Mouse (Mus musculus) olfactory bulb, adult 2 months (tissue): ENCODE data around the gene Rptor. TPM values are rescaled to one million over a fixed set of nuclear protein-coding genes. Genes with fewer than 3 reads are reported as not detected.

Source experiments
- H3K27ac ChIP-seq: fragments of 200-500 bp; 2 replicates; pipeline ENCODE4 v1.5.1; 2012; ENCODE audit warnings: low read depth, low read length; ENCODE audit not compliant: insufficient read depth
- H3K4me1 ChIP-seq: fragments of 200-500 bp; 2 replicates; pipeline ENCODE4 v1.6.1; 2012; ENCODE audit warnings: low read length; ENCODE audit not compliant: control insufficient read depth, insufficient read depth
- H3K4me3 ChIP-seq: fragments of 200-500 bp; 2 replicates; pipeline ENCODE4 v1.5.1; 2012; ENCODE audit warnings: mild to moderate bottlenecking, low read depth, low read length, moderate library complexity; ENCODE audit not compliant: insufficient read depth
- CTCF ChIP-seq: fragments of 200-500 bp; IDR thresholded peaks from 2 replicates; pipeline ENCODE4 v1.5.1; 2012; ENCODE audit warnings: low read depth, mild to moderate bottlenecking, low read length, moderate library complexity; ENCODE audit not compliant: insufficient read depth
- POLR2A ChIP-seq: fragments of 200-500 bp; IDR thresholded peaks from 2 replicates; pipeline ENCODE4 v1.6.1; 2012; ENCODE audit warnings: mild to moderate bottlenecking, low read depth, low read length, moderate library complexity; ENCODE audit not compliant: insufficient read depth
- WGBS: fragments of 180-500 bp; shearing (Covaris S2); methylation state at CpG from one replicate; pipeline ENCODE4 v1.1.7; 2018; 5-methylcytosine and 5-hydroxymethylcytosine counted together
- polyA plus RNA-seq: library from polyadenylated mRNA; stranded (reverse); fragments of >200 nt; gene quantifications from 2 replicates; pipeline ENCODE4 v1.2.4, GENCODE M21; 2012; ENCODE audit warnings: low replicate concordance; ENCODE audit not compliant: missing spikeins, insufficient read depth, insufficient read length

The Rptor gene
- polyA plus RNA-seq, 1 experiment = 61.2 TPM

DNA sequence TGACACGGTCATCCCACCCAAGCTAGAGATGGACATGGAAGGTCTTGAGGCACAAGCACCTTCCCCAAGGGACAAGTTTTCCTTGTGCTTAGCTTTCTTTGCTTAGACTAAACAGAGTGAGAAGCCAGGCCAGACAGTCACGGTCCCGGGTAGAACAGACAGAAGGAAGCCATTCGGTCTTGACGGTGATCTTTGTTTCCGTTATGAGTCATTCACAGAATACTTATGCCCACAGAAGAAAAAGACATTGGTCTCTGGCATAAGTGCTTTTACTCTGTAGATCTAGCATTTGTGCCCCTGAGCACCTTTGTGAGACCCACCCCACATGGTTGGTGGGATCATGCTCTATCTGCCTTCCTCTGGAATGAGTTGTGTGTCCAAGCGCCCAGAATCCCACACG, 203.8 kb downstream of the Rptor start:
- TF ChIP-seq CTCF (no peak), POLR2A (no peak)
- WGBS = 89% methylated on average over 8 of the region's 8 CpGs
- 0 out of 2 replicates have a peak overlapping the region, but pooled peaks have one; percentile 57 for H3K27ac ChIP-seq

GRCm38 (mm10) chr11:119807431-119808031, 204.8 kb downstream of the Rptor start:
- no peak for TF ChIP-seq CTCF
- no peak for TF ChIP-seq POLR2A
- 48% methylated on average over 7 of the region's 7 CpGs for WGBS
- Histone ChIP-seq H3K4me1 (peaks cover 38% of the 10 kb centered on the region), H3K4me3 (no peak overlapping the region), H3K27ac (peak overlapping the region; percentile 57)

More for the DNA sequence above, 203.8 kb downstream of the Rptor start:
- Histone ChIP-seq H3K4me3 (no peak overlapping the region), H3K4me1 (peaks cover 38% of the 10 kb centered on the region)

DNA sequence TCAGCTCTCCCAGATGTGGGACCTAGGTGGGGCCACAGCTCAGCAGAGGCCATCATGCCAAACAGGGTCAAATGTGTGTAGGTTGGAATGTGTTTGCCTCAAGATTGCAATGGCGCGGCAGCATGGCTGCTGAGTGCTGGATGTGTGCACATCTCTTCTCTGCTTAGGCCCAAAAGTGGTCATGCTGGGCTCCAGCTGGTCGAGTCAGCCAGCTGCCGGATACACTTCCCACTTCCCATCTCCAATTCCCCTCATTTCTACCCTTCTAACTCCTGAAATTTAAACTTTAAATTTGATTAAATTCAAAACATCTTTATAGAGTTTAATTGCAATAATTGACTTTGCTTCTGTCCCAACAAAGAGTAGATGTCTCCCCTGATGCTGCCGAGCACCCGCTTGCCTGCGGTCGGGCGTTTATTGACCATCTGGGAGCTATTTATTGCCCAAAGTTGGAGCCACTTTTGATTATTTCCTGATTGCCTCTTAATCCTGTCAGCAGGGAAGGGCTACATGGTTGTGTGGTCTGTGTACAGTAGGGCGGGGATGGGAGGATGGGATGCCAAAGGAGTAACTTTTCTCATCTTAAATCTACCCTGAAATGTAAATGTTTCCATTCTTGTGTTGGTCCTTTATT, 206.1 kb downstream of the Rptor start:
- WGBS = 81% methylated on average over 10 of the region's 10 CpGs
- H3K4me1 ChIP-seq = peaks cover 30% of the 10 kb centered on the region
- no peak overlapping the region for H3K4me3 ChIP-seq
- H3K27ac ChIP-seq = no peak overlapping the region
- TF ChIP-seq CTCF = no peak
- TF ChIP-seq POLR2A = no peak

- WGBS = 85% methylated on average over 5 of the region's 5 CpGs
- no peak overlapping the region for H3K4me3 ChIP-seq
- TF ChIP-seq CTCF (no peak), POLR2A (no peak)
- H3K4me1 ChIP-seq = peaks cover 30% of the 10 kb centered on the region
- no peak overlapping the region for H3K27ac ChIP-seq
These were observed 206.6 kb downstream of the Rptor start for GRCm38 (mm10) chr11:119809309-119809708.

- TF ChIP-seq CTCF = no peak
- TF ChIP-seq POLR2A = no peak
- H3K4me3 ChIP-seq = no peak overlapping the region
- WGBS = 55% methylated on average over 8 of the region's 8 CpGs
- peaks cover 30% of the 10 kb centered on the region for H3K4me1 ChIP-seq
- H3K27ac ChIP-seq = peak overlapping the region; percentile 2; the same call in 1 of the 2 replicates
These were observed 208.3 kb downstream of the Rptor start for GRCm38 (mm10) chr11:119811022-119811421.

- WGBS = 94% methylated on average over 1 of the region's 1 CpGs
- peaks cover 30% of the 10 kb centered on the region for H3K4me1 ChIP-seq
- H3K27ac ChIP-seq = no peak overlapping the region
- H3K4me3 ChIP-seq = no peak overlapping the region
- TF ChIP-seq POLR2A (no peak), CTCF (no peak)
These were observed 208.9 kb downstream of the Rptor start for GRCm38 (mm10) chr11:119811598-119811997.

GRCm38 (mm10) chr11:119812093-119812492, 209.4 kb downstream of the Rptor start:
- WGBS = 98% methylated on average over 4 of the region's 4 CpGs
- Histone ChIP-seq H3K27ac (no peak overlapping the region), H3K4me3 (no peak overlapping the region), H3K4me1 (peaks cover 29% of the 10 kb centered on the region)
- TF ChIP-seq CTCF = no peak
- TF ChIP-seq POLR2A = no peak

GRCm38 (mm10) chr11:119814035-119814558, 211.4 kb downstream of the Rptor start:
- TF ChIP-seq POLR2A (no peak), CTCF (no peak)
- H3K27ac ChIP-seq = no peak overlapping the region
- no peak overlapping the region for H3K4me3 ChIP-seq
- peaks cover 21% of the 10 kb centered on the region for H3K4me1 ChIP-seq
- WGBS = 92% methylated on average over 7 of the region's 7 CpGs

- 89% methylated on average over 14 of the region's 14 CpGs for WGBS
- no peak overlapping the region for H3K27ac ChIP-seq
- H3K4me3 ChIP-seq = no peak overlapping the region
- H3K4me1 ChIP-seq = peaks cover 8% of the 10 kb centered on the region; the same call in 1 of the 2 replicates
- no peak for TF ChIP-seq CTCF
- TF ChIP-seq POLR2A = no peak
These were observed 214.2 kb downstream of the Rptor start for GRCm38 (mm10) chr11:119816798-119817361.
